Mouse (Mus musculus) CD4-positive helper T cell, adult 2 months (primary cell): ENCODE data around the gene Cryz.

Source experiments
- DNase-seq: peaks from one replicate; pipeline ENCODE4 v3.0.0-alpha.2; 2012; ENCODE audit warnings: low read depth, missing footprints, low spot score

Gene Cryz

GRCm38 (mm10) chr3:154670584-154670983 lies 74.1 kb downstream of the Cryz start:
- no peak for DNase-seq

- no peak for DNase-seq
Measured at GRCm38 (mm10) chr3:154671013-154671412, 74.5 kb downstream of the Cryz start.
